Mouse (Mus musculus) kidney, adult 10 weeks (tissue): ENCODE data around the gene Ubqln2. TPM values are rescaled to one million over a fixed set of nuclear protein-coding genes. Genes with fewer than 3 reads are reported as not detected.

Experiments used
- polyA plus RNA-seq: library from polyadenylated mRNA; stranded (reverse); fragments of 350-450 nt; fragmentation: Illumina TruSeq; extraction: RNeasy Lipid Tissue Mini Kit (QIAGEN cat#74804); gene quantifications from one replicate; pipeline ENCODE4 v1.2.3, GENCODE M21; 2014; ENCODE audit warnings: low read depth, low replicate concordance

Ubqln2 gene
- polyA plus RNA-seq, result 34.5 TPM

GRCm38 (mm10) chrX:153497688-153498516, at the start of gene Ubqln2:
Gene Ubqln2 (plus strand): TSS chrX:153498227.

Other genes with a start within 250 kb of the Ubqln2 start
- gene Cypt3, start 60.4 kb downstream of the Ubqln2 start, polyA plus RNA-seq, result not detected
- 28.5 TPM for gene Kctd12b, start 198.2 kb downstream of the Ubqln2 start, polyA plus RNA-seq
- gene Nbdy, start 225.4 kb downstream of the Ubqln2 start, polyA plus RNA-seq, result 51.7 TPM